Mouse (Mus musculus) layer of hippocampus, postnatal 10 days (tissue): ENCODE results near the gene Cort. TPM values are rescaled to one million over a fixed set of nuclear protein-coding genes. Genes with fewer than 3 reads are reported as not detected.
A peak's percentile ranks its signal among the peaks of the same experiment; 100 is the strongest.

Experiments used
- DNase-seq, 2 experiments: peaks; one replicate each; pipeline ENCODE4 v3.0.0; 2021; ENCODE audit warnings: low spot score in 2 of 2
- total RNA-seq, 2 experiments: library from RNA; stranded (reverse); gene quantifications; 2 replicates each; pipeline ENCODE4 v1.2.3; 2021

Cort gene
- total RNA-seq, 2 experiments from 2014 or later: 17.8 to 22.2 TPM

- DNase-seq: peak; percentile 91 to 94
Observed at GRCm38 (mm10) chr4:149099369-149100017, 27.1 kb downstream of the Cort start, which contains the start of gene Pex14. Gene Pex14 (minus strand): TSS chr4:149099876.

- no peak for DNase-seq
Observed at GRCm38 (mm10) chr4:149098571-149098970, 28.0 kb downstream of the Cort start.

GRCm38 (mm10) chr4:149097956-149098355, 28.6 kb downstream of the Cort start:
- no peak for DNase-seq

- no peak for DNase-seq
Observed at GRCm38 (mm10) chr4:149091364-149091763, 35.2 kb downstream of the Cort start.

- DNase-seq: no peak
Observed at GRCm38 (mm10) chr4:149085381-149085780, 41.2 kb downstream of the Cort start.

GRCm38 (mm10) chr4:149081528-149081927, 45.0 kb downstream of the Cort start:
- no peak for DNase-seq

- no peak for DNase-seq
Observed at GRCm38 (mm10) chr4:149080111-149080510, 46.5 kb downstream of the Cort start.

GRCm38 (mm10) chr4:149079629-149080028, 46.9 kb downstream of the Cort start:
- no peak for DNase-seq

- DNase-seq: no peak
Observed at GRCm38 (mm10) chr4:149078261-149078660, 48.3 kb downstream of the Cort start.

GRCm38 (mm10) chr4:149075871-149076575, 50.5 kb downstream of the Cort start:
- DNase-seq: peak; percentile 67 to 74

- DNase-seq: no peak
Observed at GRCm38 (mm10) chr4:149075073-149075472, 51.5 kb downstream of the Cort start.

Other genes with a start within 250 kb of the Cort start
- gene Pex14, start 26.9 kb downstream of the Cort start, total RNA-seq: 10 to 100 TPM; 32.2 to 33.2 TPM
- 10 to 100 TPM; 42.4 to 47.3 TPM for gene Dffa, start 22.6 kb downstream of the Cort start, total RNA-seq
- 10 to 100 TPM; 23.8 to 28.4 TPM for gene Cenps, start 10.9 kb upstream of the Cort start, total RNA-seq
- 10 to 100 TPM; 52.0 to 52.1 TPM for gene Pgd, start 40.0 kb upstream of the Cort start, total RNA-seq
- 100 to 1,000 TPM; 402 to 413 TPM for gene Kif1b, start 180.9 kb upstream of the Cort start, total RNA-seq